Mouse (Mus musculus) kidney, postnatal 0 days (tissue): ENCODE measurements at regions not wholly inside any gene's neighbourhood (a gene's known extent, or its start where the extent isn't known, plus 50 kb on each side); places are given as distances from the start of the nearest gene placed in this dataset.

Source experiments
- ATAC-seq: fragments of 200-750 bp; cut with Nextera tagmentation; replicated peaks from 2 replicates; pipeline ENCODE4 v1.8.0; 2017; ENCODE audit warnings: low read depth, moderate number of reproducible peaks, moderate TSS enrichment, moderate library complexity; ENCODE audit not compliant: low FRiP score
- DNase-seq: peaks from one replicate; pipeline ENCODE4 v3.0.0-alpha.2; 2016; ENCODE audit warnings: low spot score
- H3K27ac ChIP-seq: fragments of 300-500 bp; sonication (generic); 2 replicates; pipeline ENCODE4 v1.5.1; 2014; ENCODE audit warnings: mild to moderate bottlenecking
- H3K27me3 ChIP-seq: fragments of 300-500 bp; sonication (generic); 2 replicates; pipeline ENCODE4 v1.6.1; 2014; ENCODE audit warnings: low read length, mixed read lengths; ENCODE audit not compliant: insufficient read depth
- H3K36me3 ChIP-seq: fragments of 300-500 bp; sonication (generic); 2 replicates; pipeline ENCODE4 v1.6.1; 2014; ENCODE audit warnings: low read length, mixed read lengths; ENCODE audit not compliant: insufficient read depth
- H3K4me1 ChIP-seq: fragments of 300-500 bp; sonication (generic); replicated peaks from 2 replicates; pipeline ENCODE4 v1.6.1; 2014; ENCODE audit warnings: antibody characterized with exemption, low read length, mixed read lengths; ENCODE audit not compliant: insufficient read depth
- H3K4me2 ChIP-seq: fragments of 300-500 bp; sonication (generic); 2 replicates; pipeline ENCODE4 v1.6.1; 2014; ENCODE audit warnings: mild to moderate bottlenecking, low read length, moderate library complexity, mixed read lengths
- H3K4me3 ChIP-seq: fragments of 300-500 bp; sonication (generic); replicated peaks from 2 replicates; pipeline ENCODE4 v1.5.1; 2014; ENCODE audit warnings: low read depth, low read length
- H3K9ac ChIP-seq: fragments of 300-500 bp; sonication (generic); 2 replicates; pipeline ENCODE4 v1.6.1; 2014; ENCODE audit warnings: low read depth, low read length
- H3K9me3 ChIP-seq: fragments of 300-500 bp; sonication (generic); replicated peaks from 2 replicates; pipeline ENCODE4 v1.6.1; 2016; ENCODE audit warnings: low read length, inconsistent platforms, mixed read lengths
- CTCF ChIP-seq: IDR thresholded peaks from 2 replicates; pipeline ENCODE4 v1.5.1; 2016; ENCODE audit warnings: antibody characterized with exemption, low read depth, mild to moderate bottlenecking, moderate library complexity
- WGBS: fragments of 180-500 bp; shearing (Covaris S2); extraction: QIAGEN DNeasy Blood & Tissue Kit; methylation state at CpG from one replicate; pipeline ENCODE4 v1.1.7; 2014; 5-methylcytosine and 5-hydroxymethylcytosine counted together

DNA sequence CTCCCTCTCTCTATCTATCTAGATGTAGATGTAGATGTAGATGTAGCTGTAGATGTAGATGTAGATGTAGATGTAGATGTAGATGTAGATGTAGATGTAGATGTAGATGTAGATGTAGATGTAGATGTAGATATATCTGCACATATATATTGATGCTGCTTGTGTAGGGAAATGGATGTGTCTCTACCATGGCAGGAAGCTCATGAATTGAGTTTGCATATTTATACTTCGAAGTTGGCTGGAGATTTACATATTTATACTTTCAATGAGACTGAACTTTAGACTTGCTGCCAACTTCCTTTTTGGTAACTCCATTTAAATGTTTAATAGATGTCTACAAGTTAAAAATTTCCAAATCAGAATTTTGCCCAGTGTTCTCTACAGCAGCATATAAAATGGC is 785.9 kb upstream of the Tmprss15 start:
- H3K9me3 ChIP-seq = no peaks in the 10 kb centered on the region
- no peak overlapping the region for H3K4me3 ChIP-seq
- DNase-seq (no peak), ATAC-seq (no peak)
- no peaks in the 10 kb centered on the region for H3K36me3 ChIP-seq
- H3K4me2 ChIP-seq = no peak overlapping the region
- no peak overlapping the region for H3K9ac ChIP-seq
- H3K27me3 ChIP-seq = no peaks in the 10 kb centered on the region
- H3K4me1 ChIP-seq = no peaks in the 10 kb centered on the region
- no peak for TF ChIP-seq CTCF
- WGBS = 81% methylated on average over 1 of the region's 1 CpGs
- no peak overlapping the region for H3K27ac ChIP-seq

DNA sequence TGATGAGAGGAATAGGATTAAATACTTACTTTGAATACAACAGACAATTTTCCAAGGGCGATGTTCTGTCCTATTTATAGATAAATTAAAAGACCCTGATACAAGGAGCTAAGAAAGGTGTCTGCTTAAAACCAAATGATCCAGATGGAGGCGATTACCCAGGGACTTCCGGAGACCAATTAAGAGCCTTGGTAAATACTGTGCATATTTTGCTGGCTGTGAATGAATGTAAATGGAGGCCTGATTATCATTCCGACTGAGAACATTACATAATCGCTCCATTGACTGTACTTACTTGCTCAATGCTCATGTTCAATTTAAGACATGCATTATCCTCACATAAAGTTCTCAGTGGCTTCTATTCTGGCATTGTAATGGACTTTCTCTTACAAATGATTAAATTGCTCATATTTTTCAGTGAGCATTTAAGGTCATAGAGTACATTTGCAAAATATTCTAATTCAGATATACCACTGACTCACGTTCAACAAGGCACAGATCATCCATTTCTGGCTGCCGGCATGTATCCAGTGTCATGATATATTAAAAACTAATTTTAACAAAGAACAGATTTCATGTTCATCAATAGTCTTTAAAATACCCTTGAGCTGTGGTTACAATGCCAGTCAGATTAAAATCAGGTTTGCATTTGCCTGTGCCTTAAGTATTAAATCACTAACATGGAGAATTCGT is 779.8 kb upstream of the Tmprss15 start:
- 85% methylated on average over 8 of the region's 8 CpGs for WGBS
- Histone ChIP-seq H3K9me3 (no peaks in the 10 kb centered on the region), H3K9ac (no peak overlapping the region), H3K36me3 (no peaks in the 10 kb centered on the region), H3K4me1 (no peaks in the 10 kb centered on the region), H3K4me3 (no peak overlapping the region), H3K4me2 (no peak overlapping the region), H3K27me3 (no peaks in the 10 kb centered on the region), H3K27ac (no peak overlapping the region)
- ATAC-seq = no peak
- TF ChIP-seq CTCF = no peak
- no peak for DNase-seq

DNA sequence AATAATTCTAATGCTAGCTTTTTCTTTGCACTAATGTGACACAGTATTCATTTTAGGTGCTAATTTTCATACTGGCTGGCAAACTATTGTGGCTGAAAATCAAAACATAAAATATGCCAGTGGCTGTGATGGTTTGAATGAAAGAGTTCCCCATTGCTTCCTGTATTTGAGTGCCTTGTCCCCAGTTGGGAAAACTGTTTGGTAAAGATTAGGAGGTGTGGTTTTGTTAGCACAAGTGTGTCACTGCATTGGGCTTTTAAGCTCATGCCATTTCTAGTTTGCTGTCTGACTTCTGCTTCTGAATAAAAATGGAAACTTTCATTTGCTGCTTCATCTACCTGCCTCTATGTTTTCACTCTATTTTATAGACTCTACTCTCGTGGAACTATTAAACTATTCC is 768.6 kb upstream of the Tmprss15 start:
- Histone ChIP-seq H3K9me3 (no peaks in the 10 kb centered on the region), H3K4me3 (no peak overlapping the region), H3K9ac (no peak overlapping the region), H3K4me1 (no peaks in the 10 kb centered on the region), H3K27me3 (no peaks in the 10 kb centered on the region), H3K4me2 (no peak overlapping the region), H3K36me3 (no peaks in the 10 kb centered on the region), H3K27ac (no peak overlapping the region)
- no peak for ATAC-seq
- TF ChIP-seq CTCF = no peak
- 80% methylated on average over 1 of the region's 1 CpGs for WGBS
- DNase-seq = no peak

DNA sequence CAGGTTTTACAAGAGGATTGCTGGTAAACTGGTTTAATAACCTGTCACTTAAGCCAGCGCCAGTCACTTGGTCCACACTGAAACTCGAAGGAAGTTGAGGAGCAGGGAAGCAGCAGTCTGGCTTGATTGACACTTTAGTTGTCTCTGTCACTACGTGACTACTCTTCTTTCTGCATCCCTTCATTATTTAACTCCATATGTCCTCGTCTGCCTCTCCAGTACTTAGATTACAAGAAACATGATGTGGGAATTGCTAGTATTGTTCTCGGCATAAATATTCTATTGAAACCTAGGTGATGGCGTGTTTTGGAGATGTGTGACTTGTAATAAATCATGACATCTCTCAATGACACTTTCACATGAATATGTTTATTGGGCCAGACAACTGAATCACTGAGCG is 758.3 kb upstream of the Tmprss15 start:
- H3K27ac ChIP-seq = no peak overlapping the region
- no peaks in the 10 kb centered on the region for H3K4me1 ChIP-seq
- DNase-seq = no peak
- WGBS = 77% methylated on average over 7 of the region's 7 CpGs
- H3K36me3 ChIP-seq = no peaks in the 10 kb centered on the region
- no peak for TF ChIP-seq CTCF
- no peak overlapping the region for H3K4me3 ChIP-seq
- no peak overlapping the region for H3K4me2 ChIP-seq
- no peaks in the 10 kb centered on the region for H3K27me3 ChIP-seq
- ATAC-seq = no peak
- H3K9me3 ChIP-seq = no peaks in the 10 kb centered on the region
- no peak overlapping the region for H3K9ac ChIP-seq

DNA sequence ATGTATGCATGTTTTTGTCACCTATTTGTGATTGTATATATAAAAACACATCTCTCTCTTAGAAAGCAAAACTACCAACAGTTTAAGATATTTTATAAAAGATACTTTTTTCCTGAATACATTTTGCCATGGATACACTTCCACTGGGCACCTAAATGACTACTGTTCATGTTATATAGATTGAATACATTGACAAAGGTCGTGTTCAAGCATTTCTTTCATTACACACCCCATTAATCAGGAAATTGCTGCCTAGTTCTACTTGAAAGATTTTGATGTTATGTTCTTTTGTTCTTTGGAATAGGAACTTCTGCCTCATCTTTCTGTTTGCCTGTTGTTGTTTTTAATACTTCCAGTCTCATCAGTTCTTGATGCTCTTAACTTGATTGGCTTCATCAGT is 726.0 kb upstream of the Tmprss15 start:
- no peak for ATAC-seq
- no peaks in the 10 kb centered on the region for H3K36me3 ChIP-seq
- no peaks in the 10 kb centered on the region for H3K4me1 ChIP-seq
- no peak for TF ChIP-seq CTCF
- H3K4me3 ChIP-seq = no peak overlapping the region
- H3K9ac ChIP-seq = no peak overlapping the region
- 13% methylated on average over 1 of the region's 1 CpGs for WGBS
- peak; percentile 2 for DNase-seq
- H3K9me3 ChIP-seq = no peaks in the 10 kb centered on the region
- no peak overlapping the region for H3K27ac ChIP-seq
- H3K4me2 ChIP-seq = no peak overlapping the region
- no peaks in the 10 kb centered on the region for H3K27me3 ChIP-seq

DNA sequence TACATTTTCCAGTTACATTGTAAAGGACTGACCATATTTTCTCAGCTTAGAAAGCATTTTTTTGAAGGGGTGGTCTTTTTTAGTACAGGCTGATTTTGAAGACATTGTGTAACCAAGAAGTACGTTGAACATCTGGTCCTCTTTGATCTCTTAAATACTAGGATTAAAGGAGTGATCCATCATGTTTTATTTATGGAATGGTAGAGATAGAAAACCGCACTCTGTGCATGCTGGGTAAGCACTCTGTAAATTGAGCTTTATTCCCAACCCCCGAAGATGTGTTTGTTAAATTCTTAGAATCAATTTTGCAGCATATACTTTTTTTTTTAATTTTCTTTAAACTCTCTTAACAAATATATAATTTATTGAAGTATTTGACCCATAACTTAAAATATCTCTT is 687.8 kb upstream of the Tmprss15 start:
- Histone ChIP-seq H3K36me3 (no peaks in the 10 kb centered on the region), H3K4me3 (no peak overlapping the region), H3K9me3 (no peaks in the 10 kb centered on the region), H3K27me3 (no peaks in the 10 kb centered on the region), H3K4me2 (no peak overlapping the region), H3K9ac (no peak overlapping the region), H3K27ac (no peak overlapping the region), H3K4me1 (no peaks in the 10 kb centered on the region)
- whole genome bisulfite sequencing = 52% methylated on average over 3 of the region's 3 CpGs
- DNase-seq = no peak
- TF ChIP-seq CTCF = no peak
- no peak for ATAC-seq
